Mouse (Mus musculus): Measurements from ENCODE around the gene Kiss1r.
A peak's percentile ranks its signal among the peaks of the same experiment; 100 is the strongest.

Kiss1r gene

DNA sequence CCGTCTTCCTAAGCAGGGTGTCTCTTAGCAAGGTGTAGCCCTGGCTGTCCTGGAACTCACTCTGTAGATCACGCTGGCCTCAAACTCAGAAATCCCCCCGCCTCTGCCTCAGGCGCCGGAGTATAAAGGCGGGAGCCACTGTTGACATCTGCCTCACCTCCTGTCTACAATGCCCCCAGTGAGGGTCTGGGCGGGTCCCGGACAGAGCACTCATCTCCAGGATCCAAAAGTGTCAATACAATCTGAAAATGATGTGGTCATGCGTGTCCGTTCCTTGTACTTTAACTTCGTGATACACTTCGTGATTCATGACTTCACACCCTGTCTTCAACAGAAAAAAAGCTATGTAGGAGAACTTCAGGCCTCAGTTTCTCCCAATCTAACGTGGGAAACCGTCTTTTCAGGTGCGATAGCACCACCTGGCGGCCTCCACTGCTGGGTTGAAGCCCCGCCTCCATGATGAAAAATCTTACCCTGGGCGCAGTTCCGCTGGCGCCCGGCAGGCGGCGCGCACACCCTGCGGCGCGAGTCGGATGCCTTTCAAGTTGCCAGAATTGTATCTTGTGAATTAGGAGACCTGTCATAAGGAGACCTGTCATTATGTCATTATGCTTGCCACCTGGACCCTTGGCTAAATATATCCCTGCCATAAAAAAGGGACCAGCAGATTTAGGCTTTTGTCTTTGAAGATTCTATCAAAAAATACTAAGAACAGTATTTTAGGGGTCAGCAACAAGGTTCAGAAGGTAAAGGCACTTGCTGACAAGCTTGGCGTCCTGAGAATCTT is 8.4 kb downstream of the Kiss1r start:
- peak; percentile 87 for DNase-seq (ENCODE audit: low spot score)

DNA sequence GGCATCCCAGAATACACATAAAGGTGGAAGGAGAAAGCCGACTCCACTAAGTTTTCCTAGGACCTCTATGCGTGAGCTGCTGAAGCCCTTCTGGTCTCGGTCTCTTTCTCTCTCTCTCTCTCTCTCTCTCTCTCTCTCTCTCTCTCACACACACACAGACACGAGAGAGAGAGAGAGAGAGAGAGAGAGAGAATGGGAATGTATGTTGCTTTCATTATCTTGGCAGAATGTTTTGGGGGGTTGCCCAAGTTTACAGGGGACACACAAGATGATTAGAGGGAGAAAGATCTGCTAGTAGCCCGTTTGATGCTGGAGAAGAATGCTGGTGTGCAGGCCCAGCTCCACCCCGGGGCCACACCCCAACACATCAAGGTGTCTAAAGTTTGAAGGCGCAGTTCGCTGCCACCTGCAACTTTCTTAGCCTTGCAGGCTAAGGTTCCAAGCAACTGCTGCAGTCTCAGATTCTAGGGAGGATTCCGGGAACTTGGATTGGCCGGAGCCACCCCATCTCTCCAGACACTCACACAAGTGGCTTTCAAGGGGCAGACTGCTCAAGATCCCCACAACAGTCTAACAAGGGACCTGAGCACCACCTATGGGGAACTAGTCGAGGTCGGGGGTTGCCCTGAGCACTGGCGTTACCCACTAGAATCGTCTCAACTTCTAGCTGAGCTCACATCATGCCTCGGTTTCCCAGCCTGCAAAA is 9.2 kb downstream of the Kiss1r start:
- no peak for DNase-seq (ENCODE audit: low spot score)

DNA sequence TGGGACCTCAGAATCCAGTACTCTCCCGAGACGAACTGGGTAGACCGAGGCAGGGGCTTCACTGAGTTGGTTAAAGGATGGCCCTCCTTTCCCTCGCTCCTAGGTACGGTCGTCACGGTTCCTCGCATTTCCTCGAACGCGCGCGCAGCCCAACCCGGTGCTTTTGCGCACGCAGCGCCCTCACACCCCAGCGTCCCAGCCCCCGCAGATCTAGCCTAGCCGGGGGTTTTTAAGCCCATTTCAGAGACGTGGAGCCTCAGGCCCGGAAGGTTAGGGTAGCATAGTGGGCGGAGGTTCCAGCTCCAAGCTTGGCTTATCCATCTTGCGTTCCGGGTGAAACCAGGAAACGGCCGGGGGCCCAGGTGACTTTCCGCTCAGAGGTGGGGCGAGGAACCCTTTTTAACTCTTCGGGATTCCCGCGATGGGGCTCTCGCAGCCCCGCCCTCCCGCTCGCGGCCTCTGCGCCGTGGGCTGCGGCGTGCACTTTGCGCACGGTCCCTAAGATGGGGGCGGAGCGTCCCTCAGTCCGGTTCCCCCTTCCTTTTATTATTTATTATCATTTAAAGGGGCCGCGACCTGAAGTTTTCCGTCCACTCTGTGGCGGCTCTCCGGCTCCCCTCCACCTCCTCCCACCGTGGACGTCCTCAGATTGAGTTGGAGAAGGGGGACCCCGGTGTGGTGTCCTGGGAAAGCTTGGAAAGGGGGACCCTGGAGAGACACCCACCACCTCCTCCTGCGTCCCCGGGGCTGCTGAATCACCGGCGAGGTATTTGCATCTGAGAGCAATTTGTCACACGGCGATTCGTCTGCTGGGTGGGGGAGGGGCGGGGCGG is 9.9 kb downstream of the Kiss1r start, which contains the start of gene Arid3a:
Gene Arid3a (plus strand): TSS at position 553 of the 833 bp plus-strand sequence.
- peak; percentile 89 for DNase-seq (ENCODE audit: low spot score)

- no peak for DNase-seq (ENCODE audit: low spot score)
Measured at GRCm38 (mm10) chr10:79927324-79928029, 10.7 kb downstream of the Kiss1r start.

DNA sequence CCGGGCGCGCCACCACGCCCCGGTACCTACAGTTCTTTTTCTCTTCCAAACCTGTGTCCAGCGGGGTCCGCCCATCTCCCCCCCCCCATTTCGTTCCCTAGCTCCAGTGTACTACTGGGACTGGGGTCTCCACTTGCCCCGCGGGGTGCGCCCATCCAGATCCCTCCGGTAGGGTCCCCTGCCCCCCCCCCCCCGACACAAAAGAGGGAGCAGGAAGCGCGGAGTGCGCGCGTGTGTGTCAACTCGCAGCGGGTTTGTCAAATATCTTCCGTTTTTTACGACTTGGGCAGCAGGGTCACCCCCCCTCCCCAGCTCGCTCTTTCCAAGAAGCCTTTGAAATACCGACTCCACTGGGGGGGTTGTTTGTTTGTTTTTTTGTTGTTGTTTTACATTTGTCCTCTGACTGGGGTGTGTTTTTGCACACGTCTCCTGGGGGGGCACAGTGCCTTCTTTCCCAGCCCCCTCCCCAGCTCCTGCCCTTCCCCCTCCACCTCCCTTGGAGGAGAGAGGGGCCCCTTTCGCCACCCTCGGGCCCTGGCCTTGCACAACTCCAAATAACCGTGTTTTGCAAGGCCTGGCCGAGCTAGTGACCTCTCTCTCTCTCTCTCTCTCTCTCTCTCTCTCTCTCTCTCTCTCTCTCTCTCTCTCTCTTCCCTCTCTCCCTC is 11.4 kb downstream of the Kiss1r start:
- DNase-seq (ENCODE audit: low spot score) = no peak

DNA sequence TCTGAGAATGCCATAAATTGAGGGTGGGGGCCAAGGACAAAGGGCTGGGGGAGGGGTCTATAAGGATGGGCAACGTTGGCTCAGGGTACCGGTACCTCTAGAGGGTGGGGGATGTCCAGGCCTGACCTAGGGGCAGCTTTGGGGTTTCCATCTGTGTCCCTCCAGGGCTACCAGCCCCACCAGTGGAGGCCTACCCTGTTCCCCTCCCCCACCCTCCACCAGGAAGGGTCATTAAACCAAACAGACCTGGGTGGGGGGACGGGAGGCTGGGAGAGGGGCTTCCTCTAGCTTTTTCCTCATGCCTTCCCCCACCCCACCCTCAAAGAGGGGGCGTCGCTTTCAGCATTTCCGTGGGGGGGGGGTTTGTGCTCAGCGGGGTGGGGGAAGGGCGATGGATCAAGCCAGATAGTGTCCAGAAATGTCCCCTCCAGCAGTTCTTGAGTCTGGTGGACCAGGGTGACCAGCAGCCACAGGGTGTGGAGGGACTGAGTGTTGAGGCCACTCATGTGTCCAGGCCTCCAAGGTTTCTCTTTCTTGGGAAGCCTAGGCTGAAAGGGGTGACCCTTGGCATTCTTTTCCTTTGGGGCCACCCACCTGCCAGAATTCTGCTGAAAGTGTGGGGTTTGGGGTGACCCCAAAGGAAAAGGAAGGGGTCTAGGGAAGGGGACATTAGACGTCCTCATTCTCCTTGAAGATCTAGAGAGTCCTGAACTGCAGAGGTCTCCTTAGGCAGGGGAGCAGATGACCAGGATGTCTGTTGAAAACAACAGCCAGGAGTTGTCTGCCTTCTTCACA is 12.3 kb downstream of the Kiss1r start:
- DNase-seq (ENCODE audit: low spot score) = no peak

DNA sequence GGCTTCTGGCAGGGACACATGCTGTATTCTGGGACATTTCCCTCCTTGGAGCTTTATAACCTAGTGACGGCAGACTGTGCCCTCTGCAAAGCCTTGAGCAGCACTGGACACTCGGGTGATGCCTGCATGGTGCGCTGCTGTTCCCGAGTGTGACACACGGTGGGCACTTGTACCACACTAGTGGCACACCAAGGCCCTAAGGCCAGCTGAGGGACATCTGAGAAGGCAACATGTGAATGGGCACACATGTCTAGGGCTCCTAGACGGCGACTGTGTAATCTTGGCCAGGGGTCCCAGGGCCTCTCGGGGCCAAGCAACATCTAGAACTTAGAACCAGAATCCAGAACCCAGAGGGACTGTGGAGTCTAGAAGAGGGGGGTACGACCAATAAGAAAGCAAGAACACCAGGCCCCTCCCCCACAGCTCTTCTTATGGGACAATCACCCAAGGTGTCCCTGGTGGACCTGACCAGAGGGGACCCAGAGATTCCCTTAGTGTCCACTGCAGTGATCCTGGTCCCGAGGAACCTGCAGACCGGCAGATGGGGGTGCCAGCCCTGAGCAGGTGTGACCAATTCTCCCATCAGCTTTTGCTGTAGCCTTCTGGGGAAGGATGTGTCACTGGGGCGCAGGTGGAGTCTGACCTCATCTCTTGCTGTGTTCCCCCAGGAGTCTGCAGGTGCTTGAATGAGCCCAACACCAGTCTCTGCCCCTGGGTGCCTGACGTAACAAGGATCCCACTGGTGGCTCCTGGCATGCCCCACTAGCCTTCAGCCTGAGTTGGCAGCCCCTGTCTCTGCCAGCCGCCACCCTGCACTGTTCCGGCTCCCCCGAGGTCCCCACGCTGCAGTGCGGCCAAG is 13.4 kb downstream of the Kiss1r start:
- DNase-seq (ENCODE audit: low spot score) = no peak

- no peak for DNase-seq (ENCODE audit: low spot score)
Measured at GRCm38 (mm10) chr10:79930826-79931186, 14.0 kb downstream of the Kiss1r start.

DNA sequence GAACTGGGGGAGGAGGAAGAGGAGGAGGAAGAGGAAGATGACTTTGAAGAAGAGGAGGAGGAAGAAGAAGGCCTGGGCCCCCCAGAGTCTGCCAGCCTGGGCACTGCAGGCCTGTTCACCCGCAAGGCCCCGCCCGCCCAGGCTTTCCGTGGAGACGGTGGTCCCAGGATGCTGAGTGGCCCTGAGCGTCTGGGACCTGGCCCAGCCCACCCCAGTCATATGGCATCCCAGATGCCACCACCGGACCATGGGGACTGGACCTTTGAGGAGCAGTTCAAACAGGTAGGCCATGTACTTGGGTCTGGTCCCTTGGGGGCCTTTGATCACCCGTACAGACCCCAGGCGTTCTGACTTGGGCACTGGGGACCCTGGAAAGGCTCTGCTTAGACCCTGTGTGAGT is 15.0 kb downstream of the Kiss1r start:
- DNase-seq (ENCODE audit: low spot score) = no peak

- peak; percentile 57 for DNase-seq (ENCODE audit: low spot score)
Measured at GRCm38 (mm10) chr10:79932736-79933135, 16.0 kb downstream of the Kiss1r start.

- DNase-seq (ENCODE audit: low spot score) = no peak
Measured at GRCm38 (mm10) chr10:79933145-79933679, 16.4 kb downstream of the Kiss1r start.

DNA sequence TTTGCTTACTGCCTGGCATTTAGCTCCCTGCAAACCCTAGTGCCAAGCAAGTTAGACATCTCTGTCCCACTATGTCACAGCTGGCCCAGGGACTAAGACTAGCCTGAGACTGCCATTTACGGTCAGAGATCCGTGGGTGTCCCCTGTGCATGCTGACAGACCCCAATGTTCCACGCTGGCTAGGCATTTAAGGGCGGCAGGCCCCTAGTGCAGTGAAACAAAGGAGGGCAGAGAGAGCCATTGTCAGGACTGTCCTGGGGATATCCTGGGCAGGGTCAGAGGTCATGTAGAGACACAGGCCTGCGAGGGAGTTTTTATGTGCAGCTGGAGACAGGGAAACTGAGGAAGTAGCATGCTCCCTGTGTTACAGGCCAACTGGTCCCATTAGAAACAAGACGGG is 17.1 kb downstream of the Kiss1r start:
- DNase-seq (ENCODE audit: low spot score) = no peak

DNA sequence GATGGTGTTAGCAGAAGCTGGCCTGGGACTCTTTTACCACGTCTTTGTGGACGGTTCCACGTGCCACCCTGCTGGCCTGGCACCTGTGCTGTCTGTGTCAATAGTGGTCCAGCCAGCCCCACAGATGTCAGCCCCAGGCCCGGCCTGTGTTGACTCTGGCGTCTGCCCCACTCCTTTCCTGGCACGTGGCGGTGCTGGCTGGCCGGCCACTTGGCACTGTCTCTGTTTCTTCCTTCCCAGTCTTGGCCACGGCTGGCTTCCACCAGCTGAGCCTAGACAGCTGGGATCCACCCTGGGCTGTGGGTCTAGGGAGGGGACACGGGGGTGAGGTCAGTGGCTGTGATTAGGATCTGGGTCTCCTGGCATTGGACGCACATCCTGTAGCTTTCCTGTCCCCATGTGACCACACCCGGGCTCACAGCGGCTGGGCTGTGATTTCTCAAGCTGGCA is 17.5 kb downstream of the Kiss1r start:
- peak; percentile 59 for DNase-seq (ENCODE audit: low spot score)

DNA sequence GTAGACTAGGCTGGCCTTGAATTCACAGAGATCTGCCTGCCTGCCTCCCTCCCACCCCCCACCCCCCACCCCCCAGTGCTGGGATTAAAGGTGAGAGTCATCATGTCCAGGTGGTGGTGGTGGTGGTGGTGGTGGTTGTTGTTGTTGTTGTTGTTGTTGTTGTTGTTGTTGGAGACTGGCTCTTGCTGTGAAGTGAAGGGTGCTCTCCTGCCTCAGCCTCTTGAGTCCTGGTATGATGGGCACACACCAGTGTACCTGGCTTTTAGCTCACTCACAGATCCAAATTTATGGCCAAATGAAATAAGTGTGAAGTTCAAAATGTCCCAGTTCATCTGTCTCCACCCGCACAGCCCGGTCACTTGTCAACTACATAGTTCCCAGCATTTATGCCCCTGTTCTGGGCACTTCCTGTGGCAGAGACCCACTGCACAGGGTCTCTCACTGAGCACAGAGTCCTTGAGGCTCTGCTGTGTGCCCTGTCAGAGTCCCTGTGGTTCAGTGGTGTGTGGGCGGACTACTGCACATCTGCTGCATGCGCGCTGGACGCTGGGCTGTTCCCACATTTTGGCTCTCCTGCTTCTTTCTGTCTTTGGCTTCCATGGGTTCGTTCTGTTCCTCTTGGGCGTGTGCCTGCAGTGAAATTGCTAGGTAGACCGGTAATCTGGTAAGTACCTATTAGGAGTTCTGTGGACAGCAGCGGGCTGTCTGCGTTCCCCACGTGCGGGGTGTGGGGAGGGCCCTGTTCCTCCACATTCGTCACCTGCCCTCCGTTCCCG is 18.2 kb downstream of the Kiss1r start:
- no peak for DNase-seq (ENCODE audit: low spot score)

- DNase-seq (ENCODE audit: low spot score) = no peak
Measured at GRCm38 (mm10) chr10:79936284-79936910, 19.6 kb downstream of the Kiss1r start.

DNA sequence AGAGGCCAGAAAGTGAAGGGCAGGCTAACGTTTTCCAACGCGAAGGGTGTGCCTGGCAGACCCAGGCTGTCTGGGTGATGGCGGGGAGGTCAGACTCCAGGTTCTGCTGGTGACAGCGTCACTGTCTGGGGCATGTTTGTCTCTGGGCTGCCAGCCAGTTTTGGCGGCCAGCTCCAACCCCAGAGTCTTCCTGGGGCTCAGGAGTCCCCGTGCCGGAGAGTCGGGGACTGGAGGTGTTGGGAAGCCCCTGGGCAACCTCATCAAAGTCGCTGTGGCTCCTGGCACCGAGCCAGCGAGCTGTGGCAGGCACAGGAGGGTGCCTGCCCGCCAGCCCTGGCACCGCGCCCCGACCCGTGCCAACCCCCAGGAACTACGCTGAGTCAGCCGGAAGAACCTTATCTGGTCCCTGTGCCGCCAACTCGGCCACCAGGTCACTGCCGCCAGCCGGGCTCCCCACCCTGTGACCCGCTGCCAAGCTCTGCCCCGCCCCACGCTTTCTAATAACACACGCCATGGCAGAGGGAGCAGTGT is 20.2 kb downstream of the Kiss1r start:
- DNase-seq (ENCODE audit: low spot score) = peak; percentile 57

- DNase-seq (ENCODE audit: low spot score) = no peak
Measured at GRCm38 (mm10) chr10:79937775-79938526, 21.2 kb downstream of the Kiss1r start.

Data from testis, postnatal 14 days (tissue).